Mouse (Mus musculus): ENCODE data around the gene Cdkal1. TPM values are rescaled to one million over a fixed set of nuclear protein-coding genes. Genes with fewer than 3 reads are reported as not detected.

The Cdkal1 gene
- polyA plus RNA-seq, 1 experiment, result 0.50 TPM

DNA sequence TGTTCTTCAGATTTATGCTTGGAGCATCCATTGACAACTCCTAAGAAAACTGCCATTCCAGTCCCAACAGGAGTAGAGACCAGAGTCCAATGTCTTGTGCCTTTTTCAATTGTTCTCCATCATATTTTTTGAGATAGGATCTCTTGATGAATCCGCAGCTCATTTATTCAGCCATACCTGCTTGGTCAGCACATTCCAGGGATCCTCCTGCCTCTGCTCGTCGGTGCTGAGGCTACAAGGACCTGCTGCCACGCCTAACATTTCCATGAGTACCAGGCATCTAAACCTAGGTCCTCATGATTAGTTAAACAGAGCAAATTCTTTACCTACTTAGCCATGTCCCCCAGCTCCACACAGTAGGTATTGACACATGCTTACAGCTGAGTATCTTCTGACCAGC lies 676.2 kb downstream of the Cdkal1 start:
- no peaks in the 10 kb centered on the region for H3K27me3 ChIP-seq (replicated peaks)
- TF ChIP-seq GATA1 (IDR thresholded peaks at IDR 0.05; ENCODE audit: borderline replicate concordance, low read length), result no peak
- no peak for TF ChIP-seq FLI1 (IDR thresholded peaks at IDR 0.05; ENCODE audit: low read length)
- no peaks in the 10 kb centered on the region for H3K36me3 ChIP-seq (replicated peaks; ENCODE audit: low read length)
- H3K4me1 ChIP-seq, result no peaks in the 10 kb centered on the region
- H3K4me3 ChIP-seq (replicated peaks), result no peak overlapping the region
- H3K9me3 ChIP-seq, result no peaks in the 10 kb centered on the region

DNA sequence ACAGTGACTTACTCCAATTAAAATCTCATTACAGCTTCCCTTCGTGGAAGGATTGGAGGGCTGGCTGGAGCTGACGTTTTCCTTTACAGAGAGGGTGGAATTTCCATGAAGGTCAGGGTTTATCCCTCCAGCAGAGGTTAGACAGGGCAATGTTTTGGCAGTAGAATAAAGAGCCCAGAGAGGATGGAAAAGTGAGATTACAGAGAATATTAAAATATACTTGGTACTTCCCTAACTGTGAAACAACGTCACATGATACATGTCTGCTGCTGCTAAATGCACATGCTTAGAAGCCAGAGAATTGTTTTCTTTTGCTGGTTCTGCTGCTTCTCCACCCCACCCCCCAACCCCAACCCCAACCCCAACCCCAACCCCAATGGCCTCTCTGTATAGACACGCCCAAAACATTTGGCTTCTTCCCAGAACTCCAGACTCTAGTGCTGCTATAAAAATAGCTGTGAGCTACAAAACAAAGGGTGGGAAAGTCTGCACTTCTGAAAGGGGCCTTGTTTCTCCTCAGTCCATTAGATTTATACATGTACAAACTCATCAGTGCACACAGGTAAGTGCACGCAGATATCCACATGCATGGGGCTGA lies 677.5 kb downstream of the Cdkal1 start:
- Histone ChIP-seq H3K4me3 (replicated peaks) (no peak overlapping the region), H3K27me3 (replicated peaks) (no peaks in the 10 kb centered on the region), H3K9me3 (no peaks in the 10 kb centered on the region), H3K36me3 (replicated peaks; ENCODE audit: low read length) (no peaks in the 10 kb centered on the region), H3K4me1 (no peaks in the 10 kb centered on the region)
- TF ChIP-seq FLI1 (IDR thresholded peaks at IDR 0.05; ENCODE audit: low read length) (no peak), GATA1 (IDR thresholded peaks at IDR 0.05; ENCODE audit: borderline replicate concordance, low read length) (no peak)

DNA sequence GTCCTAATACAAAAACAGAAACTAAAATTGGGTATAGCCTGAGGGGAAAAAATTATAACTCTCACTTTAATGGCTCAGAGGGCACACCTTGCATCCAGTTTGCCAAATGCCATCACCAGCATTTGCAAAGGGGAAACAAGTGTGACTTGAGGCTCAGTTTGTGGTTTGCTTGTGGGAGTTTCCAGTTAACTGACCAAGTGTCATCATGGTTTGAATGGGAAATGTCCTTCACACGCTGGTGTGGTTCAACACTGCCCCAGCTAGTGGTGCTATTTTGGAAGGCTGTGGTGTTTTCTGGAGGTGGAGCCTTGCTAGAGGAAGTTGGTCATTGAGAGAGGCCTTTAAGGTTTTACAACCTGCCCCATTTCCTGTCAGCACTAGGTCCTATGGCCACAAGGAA lies 686.1 kb downstream of the Cdkal1 start:
- Histone ChIP-seq H3K4me3 (replicated peaks) (no peak overlapping the region), H3K27me3 (replicated peaks) (no peaks in the 10 kb centered on the region), H3K4me1 (no peaks in the 10 kb centered on the region), H3K36me3 (replicated peaks; ENCODE audit: low read length) (no peaks in the 10 kb centered on the region), H3K9me3 (peaks cover 16% of the 10 kb centered on the region)
- no peak for TF ChIP-seq GATA1 (IDR thresholded peaks at IDR 0.05; ENCODE audit: borderline replicate concordance, low read length)
- TF ChIP-seq FLI1 (IDR thresholded peaks at IDR 0.05; ENCODE audit: low read length), result no peak

DNA sequence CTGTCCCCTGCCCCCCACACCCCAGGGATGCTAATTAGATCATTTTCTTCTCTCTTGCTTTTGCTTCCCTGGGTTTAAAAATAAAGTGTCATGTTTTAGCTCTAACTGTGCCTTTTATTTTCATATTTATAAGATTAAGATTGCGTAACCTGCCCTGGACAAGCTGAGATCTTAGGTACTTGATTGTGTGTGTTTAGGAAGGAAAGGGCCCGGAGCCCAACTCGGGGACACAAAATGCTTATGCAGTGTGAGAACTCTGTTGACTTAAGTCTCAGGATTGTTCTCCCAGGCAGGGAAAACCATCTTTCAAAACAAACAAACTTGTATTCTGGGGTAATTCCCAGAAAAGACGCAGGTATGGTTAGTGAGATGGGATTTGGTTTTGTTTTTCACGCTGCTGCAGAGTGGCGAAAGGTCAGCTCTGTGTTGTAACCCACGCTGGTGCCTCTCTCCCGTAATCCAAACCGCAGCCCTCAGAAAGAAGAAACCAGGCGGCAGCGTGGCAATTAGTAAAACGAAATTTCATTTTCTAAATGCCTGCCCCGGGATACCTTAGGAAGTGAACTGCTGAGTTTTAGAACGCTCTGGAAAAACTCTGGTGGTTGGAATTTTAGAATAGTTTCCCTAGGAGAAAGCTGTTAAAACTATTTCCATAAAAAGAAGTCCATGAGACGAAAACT lies 690.5 kb downstream of the Cdkal1 start:
- H3K9me3 ChIP-seq, result peaks cover 29% of the 10 kb centered on the region
- H3K27me3 ChIP-seq (replicated peaks), result no peaks in the 10 kb centered on the region
- no peaks in the 10 kb centered on the region for H3K4me1 ChIP-seq
- no peak overlapping the region for H3K4me3 ChIP-seq (replicated peaks)
- TF ChIP-seq FLI1 (IDR thresholded peaks at IDR 0.05; ENCODE audit: low read length), result no peak
- TF ChIP-seq GATA1 (IDR thresholded peaks at IDR 0.05; ENCODE audit: borderline replicate concordance, low read length), result no peak
- H3K36me3 ChIP-seq (replicated peaks; ENCODE audit: low read length), result no peaks in the 10 kb centered on the region

DNA sequence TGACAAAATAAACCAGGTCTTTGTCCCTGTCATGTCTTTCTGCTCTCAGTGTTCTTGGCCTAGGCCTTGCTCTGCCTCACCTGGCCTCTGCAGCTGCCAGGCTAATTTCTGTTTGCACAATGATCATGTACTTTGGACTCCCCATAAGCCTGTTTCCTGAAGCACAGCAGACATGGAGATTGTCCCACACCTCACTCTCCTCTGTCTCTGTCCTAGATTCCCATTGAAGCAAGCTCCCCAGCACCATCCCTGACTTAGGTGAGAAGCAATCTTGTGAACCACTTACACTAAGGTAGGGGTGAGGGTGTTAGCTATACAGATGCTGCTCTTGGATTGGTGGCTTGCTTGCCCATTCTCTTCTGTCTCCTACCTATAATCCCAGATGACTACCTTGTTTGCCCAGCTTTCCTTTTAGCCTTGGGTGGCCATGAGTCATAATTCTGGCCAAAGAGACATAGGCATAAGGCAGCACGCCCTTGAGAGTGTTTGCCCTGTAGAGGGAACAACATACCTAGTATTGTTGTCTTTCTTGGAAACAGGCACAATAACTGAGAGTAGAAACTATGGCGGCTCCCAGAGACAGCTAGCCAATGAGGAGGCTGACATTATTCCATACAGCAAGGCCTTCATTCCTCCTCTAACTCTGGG lies 692.5 kb downstream of the Cdkal1 start:
- Histone ChIP-seq H3K36me3 (replicated peaks; ENCODE audit: low read length) (no peaks in the 10 kb centered on the region), H3K27me3 (replicated peaks) (no peaks in the 10 kb centered on the region), H3K4me1 (no peaks in the 10 kb centered on the region), H3K9me3 (peaks cover 23% of the 10 kb centered on the region), H3K4me3 (replicated peaks) (no peak overlapping the region)
- TF ChIP-seq GATA1 (IDR thresholded peaks at IDR 0.05; ENCODE audit: borderline replicate concordance, low read length) (no peak), FLI1 (IDR thresholded peaks at IDR 0.05; ENCODE audit: low read length) (no peak)

DNA sequence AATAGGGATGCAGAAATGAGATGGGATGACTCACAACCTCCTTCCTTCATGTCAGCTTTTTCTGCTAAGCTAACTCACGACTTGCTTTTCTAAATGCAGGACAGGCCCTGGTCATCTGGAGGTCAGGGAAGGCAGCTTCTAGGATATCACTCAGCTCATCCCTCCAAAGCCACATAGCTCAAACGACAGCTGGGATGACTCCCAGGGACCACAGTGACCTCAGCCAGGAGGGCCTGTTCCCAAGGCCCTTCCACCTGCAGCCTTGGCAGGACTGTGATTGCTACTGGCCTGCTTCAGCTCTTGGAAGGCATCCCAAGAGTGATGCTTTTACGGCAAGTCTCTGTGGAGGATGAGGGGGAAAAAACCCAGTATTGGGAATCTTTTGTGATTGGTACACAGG lies 693.0 kb downstream of the Cdkal1 start:
- H3K4me1 ChIP-seq, result no peaks in the 10 kb centered on the region
- H3K36me3 ChIP-seq (replicated peaks; ENCODE audit: low read length), result no peaks in the 10 kb centered on the region
- no peak for TF ChIP-seq FLI1 (IDR thresholded peaks at IDR 0.05; ENCODE audit: low read length)
- no peak for TF ChIP-seq GATA1 (IDR thresholded peaks at IDR 0.05; ENCODE audit: borderline replicate concordance, low read length)
- peaks cover 27% of the 10 kb centered on the region for H3K9me3 ChIP-seq
- H3K27me3 ChIP-seq (replicated peaks), result no peaks in the 10 kb centered on the region
- no peak overlapping the region for H3K4me3 ChIP-seq (replicated peaks)

DNA sequence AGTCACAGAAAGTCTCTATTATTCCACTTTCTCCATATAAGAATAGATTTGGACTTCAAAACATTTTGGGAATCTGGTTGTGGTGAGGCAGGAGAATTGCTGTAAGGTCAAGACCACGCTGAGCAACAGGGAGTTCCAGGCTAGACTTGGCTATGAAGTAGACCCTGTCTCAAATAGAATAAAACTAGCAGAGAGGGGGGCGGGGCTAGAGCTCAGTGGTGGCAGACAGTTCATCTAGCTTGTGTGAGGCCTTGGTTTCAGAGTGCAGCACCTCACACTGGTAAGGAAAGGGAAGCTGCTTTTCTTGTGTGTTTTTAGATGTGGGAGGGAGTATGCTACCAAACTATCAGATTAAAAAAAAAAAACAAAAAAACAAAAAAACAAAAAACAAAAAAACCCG lies 694.0 kb downstream of the Cdkal1 start:
- TF ChIP-seq GATA1 (IDR thresholded peaks at IDR 0.05; ENCODE audit: borderline replicate concordance, low read length), result no peak
- H3K27me3 ChIP-seq (replicated peaks), result no peaks in the 10 kb centered on the region
- no peak overlapping the region for H3K4me3 ChIP-seq (replicated peaks)
- no peaks in the 10 kb centered on the region for H3K4me1 ChIP-seq
- H3K36me3 ChIP-seq (replicated peaks; ENCODE audit: low read length), result no peaks in the 10 kb centered on the region
- peaks cover 27% of the 10 kb centered on the region for H3K9me3 ChIP-seq

DNA sequence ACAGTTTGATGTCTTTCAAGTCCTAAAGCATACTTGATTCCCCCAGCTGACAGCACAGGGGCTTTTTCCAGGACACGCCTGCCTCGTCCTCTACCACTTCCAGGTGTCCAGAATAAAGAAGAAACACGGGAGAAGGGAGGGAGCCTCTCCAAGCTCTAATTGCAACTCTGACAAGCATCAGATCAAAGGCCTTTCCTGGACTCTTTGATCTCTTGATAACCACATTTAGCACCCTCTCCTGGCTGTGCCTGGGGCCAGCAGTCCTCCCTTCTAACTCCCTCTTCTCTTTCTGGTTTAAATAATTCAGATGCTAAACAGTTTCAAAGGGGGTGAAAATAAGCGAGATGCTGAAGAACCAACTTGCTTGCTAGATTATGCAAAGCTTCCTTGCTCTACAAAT lies 698.8 kb downstream of the Cdkal1 start:
- peaks cover 13% of the 10 kb centered on the region for H3K9me3 ChIP-seq
- no peak overlapping the region for H3K4me3 ChIP-seq (replicated peaks)
- no peaks in the 10 kb centered on the region for H3K27me3 ChIP-seq (replicated peaks)
- no peaks in the 10 kb centered on the region for H3K4me1 ChIP-seq
- no peaks in the 10 kb centered on the region for H3K36me3 ChIP-seq (replicated peaks; ENCODE audit: low read length)
- TF ChIP-seq FLI1 (IDR thresholded peaks at IDR 0.05; ENCODE audit: low read length) (no peak), GATA1 (IDR thresholded peaks at IDR 0.05; ENCODE audit: borderline replicate concordance, low read length) (no peak)

DNA sequence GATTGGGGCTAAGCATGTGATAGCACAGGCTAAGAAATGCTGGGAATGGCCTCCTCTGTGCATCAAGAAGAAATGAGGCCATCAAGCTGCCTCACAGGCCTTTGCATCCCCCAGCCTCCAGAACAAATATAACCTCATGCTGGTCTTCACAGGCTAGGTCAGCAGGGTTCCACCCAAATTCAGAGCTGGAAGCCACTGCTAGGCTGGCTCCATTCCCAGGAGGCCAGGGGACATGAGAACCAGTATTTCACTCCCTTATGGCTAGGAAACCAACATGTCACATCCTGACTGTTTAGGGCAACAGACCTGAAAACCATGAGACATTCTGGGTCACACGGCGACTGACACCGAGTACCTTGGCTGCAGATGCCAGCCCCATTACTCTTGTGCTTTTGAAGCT lies 700.2 kb downstream of the Cdkal1 start:
- no peak for TF ChIP-seq GATA1 (IDR thresholded peaks at IDR 0.05; ENCODE audit: borderline replicate concordance, low read length)
- H3K36me3 ChIP-seq (replicated peaks; ENCODE audit: low read length), result no peaks in the 10 kb centered on the region
- H3K4me3 ChIP-seq (replicated peaks), result no peak overlapping the region
- H3K27me3 ChIP-seq (replicated peaks), result no peaks in the 10 kb centered on the region
- H3K9me3 ChIP-seq, result peaks cover 12% of the 10 kb centered on the region
- no peaks in the 10 kb centered on the region for H3K4me1 ChIP-seq

DNA sequence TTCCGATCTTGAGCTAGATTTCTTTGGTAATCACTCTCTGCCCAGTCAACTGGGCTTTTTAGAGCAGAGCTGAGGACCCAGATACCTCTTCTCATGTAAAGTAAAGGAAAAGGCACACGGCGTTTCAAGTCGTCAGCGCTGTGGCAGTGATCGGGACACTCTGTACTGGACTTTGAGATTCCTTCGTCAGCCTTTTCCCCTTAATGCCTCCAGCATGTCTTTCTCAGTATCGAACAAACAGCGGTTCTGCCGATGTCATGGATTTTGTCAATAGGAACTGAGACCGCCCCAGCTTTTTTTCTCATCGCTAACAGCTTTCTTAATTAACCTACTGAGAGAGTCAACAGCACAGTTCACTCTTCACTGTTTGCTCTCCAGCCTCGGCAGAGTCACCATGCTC lies 705.4 kb downstream of the Cdkal1 start:
- Histone ChIP-seq H3K9me3 (peaks cover 10% of the 10 kb centered on the region), H3K27me3 (replicated peaks) (no peaks in the 10 kb centered on the region), H3K4me1 (no peaks in the 10 kb centered on the region), H3K4me3 (replicated peaks) (no peak overlapping the region), H3K36me3 (replicated peaks; ENCODE audit: low read length) (no peaks in the 10 kb centered on the region)
- TF ChIP-seq GATA1 (IDR thresholded peaks at IDR 0.05; ENCODE audit: borderline replicate concordance, low read length), result no peak
- TF ChIP-seq FLI1 (IDR thresholded peaks at IDR 0.05; ENCODE audit: low read length), result no peak

All from megakaryocyte, embryonic 14.5 days (primary cell).